Mouse (Mus musculus) hematopoietic stem cell, adult 5-6 weeks (primary cell): ENCODE data around the gene Sub1. TPM values are rescaled to one million over a fixed set of nuclear protein-coding genes. Genes with fewer than 3 reads are reported as not detected.

Source experiments
- ATAC-seq, 2 experiments: fragments of 125-278 bp in 1 of 2; replicated peaks in 1 of 2; 2 replicates each; pipeline ENCODE4 v1.8.0; 2016 to 2017; ENCODE audit warnings: inconsistent platforms in 2 of 2, mild to moderate bottlenecking in 2 of 2, moderate number of reproducible peaks in 2 of 2, low read depth in 1 of 2, moderate TSS enrichment in 1 of 2; ENCODE audit not compliant: low FRiP score in 2 of 2, poor library complexity in 2 of 2, severe bottlenecking in 2 of 2, insufficient read depth in 1 of 2, low TSS enrichment in 1 of 2
- total RNA-seq: library from RNA; stranded (forward); fragments of 172-1452, 232-1000 nt; gene quantifications from 2 replicates; pipeline ENCODE4 v1.2.3, GENCODE M21; 2017

Sub1 gene
- total RNA-seq, 1 experiment from 2014 or later = 558 TPM

DNA sequence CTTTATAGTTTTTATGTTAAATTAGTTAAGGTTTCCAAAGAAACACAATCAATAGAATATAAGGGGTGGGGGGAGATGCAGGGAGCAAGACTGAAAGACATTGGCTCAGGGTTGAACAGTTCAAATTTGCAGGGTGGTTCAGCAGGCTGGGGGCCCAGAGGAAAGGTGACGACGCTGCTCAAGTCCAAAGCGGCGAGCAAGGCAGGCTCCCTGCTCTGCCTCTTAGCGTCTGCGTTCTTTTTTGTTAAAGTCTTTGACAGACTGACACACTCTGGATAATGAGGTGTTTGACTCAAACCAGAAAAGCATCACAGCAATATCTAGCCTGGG, 21.6 kb upstream of the Sub1 start:
- no peak for ATAC-seq

DNA sequence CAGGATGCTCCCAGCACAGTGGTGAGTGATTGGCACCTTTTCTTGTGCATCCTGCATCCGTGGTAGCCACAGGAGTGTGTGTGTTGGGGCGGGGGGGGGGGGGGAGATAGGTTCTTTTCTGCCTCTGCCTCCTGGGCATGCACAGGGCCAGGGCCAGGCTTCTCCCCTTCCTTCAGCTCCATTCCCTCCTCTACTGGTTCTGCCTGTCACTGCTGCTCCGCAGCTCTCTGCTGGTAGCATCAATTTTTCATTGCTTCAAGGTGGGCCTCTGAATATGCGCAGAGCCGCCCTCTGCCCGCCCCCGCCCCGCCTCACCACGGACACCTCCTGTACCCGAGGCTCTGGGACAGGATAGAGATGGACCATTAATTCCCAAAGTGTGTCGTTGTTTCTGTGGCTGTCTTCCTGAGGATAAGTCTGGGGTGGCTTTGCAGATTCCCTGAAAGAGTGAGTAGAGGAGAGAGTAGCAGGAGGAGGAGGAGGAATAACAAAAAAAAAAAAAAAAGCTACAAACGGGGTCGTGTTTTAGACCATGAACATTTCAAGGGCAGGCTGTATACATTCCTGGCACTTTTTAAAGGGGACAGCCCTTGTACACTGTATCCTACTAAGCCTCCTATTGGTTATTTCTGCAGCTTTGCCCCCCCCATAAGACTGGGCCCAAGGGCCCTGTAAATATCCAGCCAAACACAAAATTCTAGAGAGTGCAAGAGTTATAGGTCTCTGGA, 21.1 kb upstream of the Sub1 start:
- no peak for ATAC-seq

DNA sequence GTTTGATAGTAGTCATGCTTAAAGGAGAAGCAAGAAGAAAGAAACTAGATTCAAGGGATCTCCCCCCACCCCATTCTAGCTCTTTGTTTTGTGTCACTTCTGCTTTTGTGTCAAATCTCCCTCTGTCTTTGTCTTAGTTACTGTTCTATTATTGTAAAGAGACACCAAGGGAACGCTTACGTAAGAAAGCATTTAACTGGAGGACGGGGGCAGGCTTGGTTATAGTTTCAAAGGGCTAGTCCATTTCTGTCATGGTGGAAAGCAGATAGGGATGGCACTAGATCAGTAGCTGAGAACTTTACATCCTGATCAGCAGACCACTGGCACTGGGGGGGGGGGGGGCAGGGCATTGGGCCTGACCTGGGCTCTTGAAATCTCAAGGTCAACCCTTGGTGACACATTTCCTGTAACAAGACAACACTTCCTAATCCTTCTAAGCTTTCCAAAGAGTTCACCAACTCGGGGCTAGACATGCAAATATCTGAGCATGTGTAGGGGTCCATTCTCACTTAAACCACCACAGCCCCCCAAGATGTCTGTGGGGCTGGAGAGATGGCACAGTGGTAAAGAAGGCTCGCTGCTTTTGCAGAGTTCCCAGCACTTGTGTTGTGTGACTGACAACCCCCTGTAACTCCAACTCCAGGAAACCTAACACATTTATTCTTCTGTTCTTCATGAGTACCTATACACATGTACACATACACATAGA, 17.6 kb upstream of the Sub1 start:
- peak; percentile 57 to 60 for ATAC-seq

DNA sequence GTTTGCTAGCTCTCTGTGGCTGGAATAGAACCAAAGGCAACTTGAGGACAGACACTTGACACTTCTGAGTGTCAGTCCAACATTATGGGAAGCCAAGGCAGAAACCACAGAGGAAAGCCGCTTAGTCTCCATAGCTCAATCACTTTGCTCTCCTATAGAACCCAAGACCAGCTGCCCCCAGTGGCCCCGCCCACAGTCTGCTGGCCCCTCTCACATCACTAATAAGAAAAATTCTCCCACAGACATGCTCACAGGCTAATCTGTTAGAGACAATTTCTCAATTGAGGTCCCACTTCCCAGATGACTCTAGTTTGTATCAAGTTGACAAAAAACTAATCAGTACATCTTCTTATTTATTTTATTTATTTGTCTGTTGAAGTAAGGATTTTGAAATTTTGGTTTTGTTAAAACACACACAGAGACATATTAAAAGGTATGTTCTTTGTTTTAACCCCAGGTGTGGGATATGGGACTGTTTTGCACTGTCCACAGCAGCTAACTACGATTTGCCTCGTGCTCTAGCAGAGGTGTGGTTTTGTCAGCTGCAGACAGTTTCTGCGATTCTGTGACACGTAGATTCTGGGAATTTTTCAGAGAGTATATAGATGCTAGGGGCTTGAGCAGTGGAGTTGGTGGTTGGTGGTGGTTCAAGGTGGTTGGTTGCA, 16.9 kb upstream of the Sub1 start:
- ATAC-seq = no peak; a peak in 1 of 4 replicates

DNA sequence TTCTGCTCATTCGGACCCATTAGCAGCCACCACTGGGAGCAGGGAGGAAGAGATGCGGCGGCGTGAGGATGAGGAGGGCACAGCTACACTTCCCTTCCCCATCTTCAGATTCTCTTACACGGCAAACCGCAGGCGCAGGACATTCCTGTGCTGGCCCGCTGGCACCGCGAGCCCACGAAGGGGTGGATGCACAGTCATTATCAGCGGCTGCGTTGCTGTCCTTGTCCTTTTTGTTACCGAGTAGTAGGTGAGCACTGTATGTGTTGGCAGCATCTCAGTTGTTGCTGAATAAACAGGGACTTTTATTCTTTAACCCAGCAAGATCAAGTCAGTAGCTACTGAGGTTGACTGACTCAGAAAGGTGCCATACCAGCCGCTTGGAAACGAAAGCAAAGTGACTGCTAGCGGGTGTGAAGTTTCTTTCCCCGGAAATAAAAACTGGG, 13.8 kb upstream of the Sub1 start:
- peak; percentile 40 to 53 for ATAC-seq

DNA sequence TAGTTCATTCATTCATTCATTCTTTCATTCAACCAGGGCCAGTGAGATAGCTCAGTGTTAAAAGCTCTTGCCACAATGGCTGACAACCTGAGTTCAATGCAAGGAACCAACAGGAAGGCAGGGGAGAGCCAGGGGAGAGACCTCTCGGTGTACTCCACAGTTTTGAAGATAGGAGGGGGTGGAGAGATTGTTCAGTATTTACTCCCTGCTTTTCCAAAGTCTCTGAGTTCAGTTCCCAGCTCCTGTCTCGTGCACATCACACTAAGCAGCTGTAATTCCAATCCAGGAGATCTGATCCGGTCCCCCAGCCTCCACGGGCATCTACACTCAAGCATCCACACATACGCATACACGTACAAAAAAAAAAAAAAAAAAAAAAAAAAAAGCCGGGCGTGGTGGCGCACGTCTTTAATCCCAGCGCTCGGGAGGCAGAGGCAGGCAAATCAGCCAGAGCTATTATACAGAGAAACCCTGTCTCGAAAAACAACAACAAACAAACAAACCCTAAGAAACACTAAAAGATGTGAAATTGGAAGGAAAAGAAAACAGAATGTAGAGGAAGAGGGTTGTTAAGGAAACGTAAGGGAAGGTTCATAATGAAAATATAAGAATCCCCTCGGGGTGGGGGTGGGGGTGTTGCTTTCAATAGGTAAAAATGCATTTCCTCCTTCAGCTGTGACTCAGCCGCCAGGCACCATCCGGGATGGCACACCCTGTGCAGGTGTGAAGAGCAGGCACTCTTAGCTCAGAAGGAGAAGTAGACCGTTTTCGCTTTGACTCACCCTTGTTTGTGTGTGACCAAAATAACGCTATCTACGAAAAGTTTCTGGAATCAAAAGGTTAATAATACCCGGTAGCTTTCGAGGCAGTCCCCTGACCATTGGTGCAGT, 13.2 kb upstream of the Sub1 start:
- peak; percentile 25 to 41 for ATAC-seq

DNA sequence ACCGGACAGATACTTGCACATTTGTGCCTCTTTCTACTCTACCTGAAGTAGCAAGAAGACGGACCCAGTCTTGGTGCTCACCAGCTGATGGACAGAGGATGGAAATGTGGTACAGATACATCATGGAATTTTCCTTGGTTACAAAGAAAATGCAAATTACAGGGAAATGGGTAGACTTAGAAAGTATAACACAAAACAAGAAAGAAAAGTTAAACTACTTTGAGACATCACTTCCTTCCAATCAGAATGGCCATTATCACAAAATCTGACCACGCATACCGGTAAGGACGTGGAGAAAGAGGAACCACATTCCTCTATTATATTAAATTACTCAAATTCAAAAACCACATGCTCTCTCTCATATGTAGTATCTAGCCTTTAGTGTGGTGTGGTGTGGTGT, 12.1 kb upstream of the Sub1 start:
- ATAC-seq = no peak

DNA sequence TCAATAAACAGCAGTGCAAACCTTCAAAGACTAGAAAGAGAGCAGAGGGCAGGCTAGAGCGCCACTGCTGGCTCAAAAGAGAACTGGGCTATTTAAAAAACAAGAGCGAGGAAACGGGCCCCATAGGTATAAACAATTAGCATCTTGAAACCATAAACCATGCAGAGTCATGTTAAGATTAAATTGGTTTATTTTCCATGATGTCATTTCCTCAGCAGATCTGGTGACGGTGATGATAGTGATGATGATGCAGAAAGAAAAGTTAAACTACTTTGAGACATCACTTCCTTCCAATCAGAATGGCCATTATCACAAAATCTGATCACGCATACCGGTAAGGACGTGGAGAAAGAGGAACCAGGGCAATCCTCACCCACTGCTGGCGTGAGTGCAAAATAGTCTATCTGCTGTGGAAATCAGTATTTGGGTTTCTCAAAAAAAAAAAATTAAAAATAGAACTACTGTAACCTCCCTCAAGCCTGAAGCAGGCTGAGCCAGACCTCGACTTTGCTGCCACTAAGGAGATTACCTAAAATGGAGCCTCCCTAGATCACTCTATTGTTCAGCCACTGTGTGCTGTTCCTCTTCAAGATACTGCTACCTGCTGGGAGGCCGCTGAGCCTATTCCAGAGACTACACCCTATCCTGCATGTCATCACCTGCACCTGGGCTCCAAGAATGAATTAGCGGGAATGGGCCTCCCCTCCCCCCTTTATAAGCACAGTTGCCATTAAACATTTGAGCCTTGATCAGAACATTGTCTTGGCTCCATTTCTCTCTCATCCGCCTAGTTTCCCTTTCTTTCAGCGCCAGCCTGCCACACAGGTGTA, 11.4 kb upstream of the Sub1 start:
- peak; percentile 62 to 68 for ATAC-seq

DNA sequence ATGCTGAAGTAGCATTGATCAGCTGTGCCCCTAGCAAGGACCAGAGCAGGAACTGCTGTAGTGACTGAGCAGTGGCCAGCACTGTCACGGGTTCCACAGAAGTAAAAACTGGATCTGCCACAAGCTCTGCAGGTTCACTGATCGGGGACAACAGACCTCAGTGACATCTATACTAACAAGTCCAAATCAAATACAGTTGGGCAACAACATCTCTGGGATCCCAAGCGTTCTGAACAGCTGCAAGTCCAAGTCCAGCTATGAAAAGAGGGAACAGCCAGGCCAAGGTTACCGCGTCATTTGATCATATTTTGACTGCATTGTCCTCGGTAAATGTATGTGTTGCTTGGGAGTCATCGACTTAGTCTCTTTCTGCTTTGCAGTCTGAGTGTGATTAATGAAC, 10.6 kb upstream of the Sub1 start:
- no peak for ATAC-seq

DNA sequence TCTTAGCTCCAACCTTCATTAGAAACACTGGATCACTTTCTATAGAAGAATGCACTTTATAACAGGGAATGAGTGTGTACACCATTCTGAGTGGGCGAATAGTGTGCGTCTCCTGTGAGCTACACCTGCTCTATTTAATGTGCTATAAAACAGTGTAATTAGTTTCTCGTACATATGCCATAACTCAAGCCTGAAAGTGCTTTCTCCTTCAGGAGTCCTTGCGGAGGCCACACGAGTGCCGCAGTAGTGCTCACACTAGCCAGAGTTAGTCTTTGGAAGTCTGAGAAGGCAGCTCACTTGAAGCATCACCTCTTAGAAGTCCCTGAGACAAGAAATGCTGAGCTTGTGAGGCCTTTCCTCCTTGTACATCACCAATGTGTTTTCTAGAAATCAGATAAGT, 9.4 kb upstream of the Sub1 start:
- no peak for ATAC-seq

DNA sequence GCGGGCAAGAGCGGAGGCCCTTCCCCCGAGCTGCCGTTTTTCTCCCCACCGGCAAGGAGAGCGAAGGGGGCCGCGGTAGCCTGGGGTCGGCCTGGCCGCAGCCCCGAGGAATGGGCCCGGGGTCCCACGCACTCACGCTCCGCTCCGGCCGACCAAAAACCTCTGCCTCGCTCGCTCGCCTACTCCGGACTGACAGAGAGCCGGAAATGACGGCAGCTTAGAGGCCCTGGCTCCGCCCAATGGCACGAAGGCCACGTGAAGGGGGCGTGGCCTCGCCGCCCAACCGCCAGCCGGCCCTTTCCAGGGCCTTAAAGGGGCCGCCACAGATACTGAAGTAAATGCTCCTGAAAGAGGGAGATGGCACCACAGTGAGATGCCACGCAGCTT, 975 bp downstream of the Sub1 start:
- ATAC-seq = peak; percentile 93

DNA sequence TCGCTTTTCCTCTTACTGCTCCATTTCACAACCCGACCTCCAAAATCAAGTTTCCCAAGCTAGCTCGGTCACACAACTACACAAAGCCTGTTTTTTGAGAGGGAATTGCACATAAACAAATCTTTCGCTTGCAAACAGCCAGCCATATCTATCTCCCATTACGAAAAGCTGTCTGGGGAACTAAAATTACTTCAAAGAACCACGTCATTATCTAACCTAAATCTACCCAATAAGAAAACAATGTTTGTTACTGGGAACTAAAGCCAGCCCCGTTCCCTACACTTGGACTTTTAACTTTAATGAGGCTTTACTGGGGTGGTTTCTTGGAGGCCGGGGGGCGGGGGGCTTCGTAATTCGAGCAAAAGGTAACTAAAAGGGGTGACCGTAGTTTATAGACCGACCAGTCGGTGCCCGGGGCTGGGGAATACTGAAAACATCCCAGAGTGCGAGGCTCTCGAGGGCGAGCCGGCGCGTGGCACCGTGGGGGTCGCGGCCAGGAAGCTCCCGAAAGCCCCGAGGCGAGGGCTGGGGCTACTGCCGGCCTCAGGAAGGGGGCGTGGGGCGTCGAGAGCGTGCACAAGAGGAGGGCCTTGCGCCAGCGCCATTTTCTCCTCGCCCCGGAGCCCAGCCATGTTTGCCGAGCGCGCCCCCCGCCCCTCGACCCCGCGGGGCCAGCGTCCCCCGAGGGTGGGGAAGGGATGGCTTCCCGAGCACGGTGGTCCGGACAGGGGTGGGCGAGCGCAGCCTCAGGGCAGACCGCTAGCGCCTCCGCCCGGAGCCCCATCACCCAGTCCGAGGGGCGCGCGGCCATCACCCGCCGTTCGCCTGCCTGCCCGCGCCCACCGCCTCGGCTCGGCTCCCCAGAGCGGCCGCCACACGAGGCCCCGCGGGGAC, 1.6 kb downstream of the Sub1 start:
- ATAC-seq = peak; percentile 24 to 58; a peak in 3 of 4 replicates

DNA sequence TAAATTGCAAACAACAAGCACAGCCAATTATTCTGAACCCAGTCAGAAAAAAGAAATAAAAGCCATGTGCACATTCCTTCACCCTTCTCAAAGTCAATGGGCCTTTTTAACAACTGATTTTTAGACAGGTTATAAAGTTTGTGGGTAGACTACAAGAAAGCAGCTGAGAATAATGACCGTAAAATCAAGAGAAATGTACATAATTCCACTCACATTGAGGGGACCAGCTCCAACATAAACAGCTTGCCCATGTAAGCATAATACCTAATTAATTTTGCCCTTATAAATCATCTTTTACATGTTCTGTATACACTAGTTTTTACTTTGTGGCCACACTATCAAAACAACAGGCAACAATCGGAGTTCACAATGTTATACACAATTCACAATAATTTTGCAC, 2.8 kb downstream of the Sub1 start:
- ATAC-seq = no peak

DNA sequence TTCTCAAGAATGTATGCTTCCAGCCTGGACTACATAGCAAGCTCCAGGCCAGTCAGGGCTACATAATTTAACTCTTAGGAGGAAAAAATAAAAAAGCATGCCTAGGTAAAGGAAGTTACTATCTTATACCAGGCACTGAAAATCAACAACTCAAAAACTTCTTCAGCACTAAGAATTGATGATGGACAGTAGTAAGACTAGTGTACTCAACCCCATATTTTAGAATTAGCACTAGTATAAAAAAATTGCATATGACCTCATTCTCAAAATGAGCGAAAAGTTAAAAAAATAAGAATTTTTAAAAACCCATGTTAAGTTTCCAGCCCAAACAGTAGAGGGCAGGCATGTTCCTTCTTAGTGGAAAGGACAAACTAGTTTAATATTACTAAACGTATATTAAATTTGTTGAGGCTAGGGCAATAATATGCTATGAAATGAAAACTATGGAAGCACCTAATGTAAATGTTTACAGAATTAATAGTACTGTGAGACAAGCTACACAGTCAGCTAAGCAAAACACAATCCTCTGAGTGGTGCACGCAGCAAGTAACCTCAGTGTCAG, 5.2 kb downstream of the Sub1 start:
- ATAC-seq = no peak

DNA sequence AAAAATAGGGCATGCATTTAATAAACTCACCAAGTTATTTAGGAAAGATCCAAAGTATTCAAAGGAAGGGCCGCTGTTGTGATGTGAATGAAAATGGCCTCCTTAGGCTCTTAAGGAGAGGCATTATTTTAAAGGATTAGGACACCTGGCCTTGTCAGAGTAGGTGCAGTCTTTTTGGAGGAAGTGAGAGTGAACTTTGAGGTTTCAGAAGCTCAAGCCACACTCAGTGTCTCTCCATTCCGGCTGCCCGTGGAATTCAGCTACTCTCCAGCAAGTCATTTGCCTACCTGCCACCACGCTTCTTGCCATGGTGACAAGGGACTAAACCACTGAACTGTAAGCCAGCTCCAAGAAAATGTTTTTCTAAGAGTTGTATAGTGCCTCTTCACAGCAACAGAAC, 8.2 kb downstream of the Sub1 start:
- no peak for ATAC-seq

DNA sequence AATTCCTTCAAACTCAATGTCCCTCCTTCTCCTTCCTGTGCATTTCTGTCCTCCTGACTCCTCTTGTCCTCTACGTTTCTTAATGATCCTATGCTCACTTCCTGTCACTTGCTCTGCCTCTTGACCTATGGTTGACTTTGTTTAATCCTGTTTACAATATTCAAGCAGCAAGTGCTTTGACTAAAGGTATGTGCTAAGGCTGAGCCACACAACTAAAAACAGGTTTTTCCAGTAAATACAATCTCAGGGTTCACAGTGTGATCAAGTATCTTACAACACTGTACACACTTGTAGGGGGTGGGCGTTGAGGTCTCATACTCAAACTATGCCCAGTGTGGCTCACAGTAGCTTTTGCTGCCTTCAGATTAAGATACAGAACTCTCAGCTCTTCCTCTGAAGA, 8.9 kb downstream of the Sub1 start:
- ATAC-seq = no peak
